Mouse (Mus musculus): Measurements from ENCODE around the gene Taar7e.
"Not testable (repeated sequence)": the region's sequence is repeated elsewhere in the genome, so short reads cannot be mapped to it uniquely, and the experiment has no call there.

Gene Taar7e

DNA sequence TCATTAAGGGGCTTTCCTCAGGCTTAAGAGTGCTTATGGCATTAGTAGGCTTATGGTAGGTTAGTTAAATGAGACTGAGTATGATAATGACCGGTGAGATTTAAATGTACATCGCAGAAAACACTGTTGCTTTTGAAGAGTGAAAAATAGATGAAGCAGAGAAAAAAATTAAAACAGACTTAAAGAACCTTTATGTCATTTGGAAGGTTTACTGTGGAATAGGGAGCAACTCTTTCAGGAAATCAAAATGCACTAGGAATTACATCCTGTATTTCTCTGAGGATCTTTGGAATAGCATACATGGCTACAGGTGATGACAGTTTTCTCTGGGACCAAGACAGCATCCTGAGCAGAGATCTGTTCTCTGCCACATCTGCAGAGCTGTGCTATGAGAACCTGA is at the start of gene Taar7e:
Taar7e (plus strand) TSS at position 301 of the 400 bp plus-strand sequence.
- no peak for DNase-seq

DNA sequence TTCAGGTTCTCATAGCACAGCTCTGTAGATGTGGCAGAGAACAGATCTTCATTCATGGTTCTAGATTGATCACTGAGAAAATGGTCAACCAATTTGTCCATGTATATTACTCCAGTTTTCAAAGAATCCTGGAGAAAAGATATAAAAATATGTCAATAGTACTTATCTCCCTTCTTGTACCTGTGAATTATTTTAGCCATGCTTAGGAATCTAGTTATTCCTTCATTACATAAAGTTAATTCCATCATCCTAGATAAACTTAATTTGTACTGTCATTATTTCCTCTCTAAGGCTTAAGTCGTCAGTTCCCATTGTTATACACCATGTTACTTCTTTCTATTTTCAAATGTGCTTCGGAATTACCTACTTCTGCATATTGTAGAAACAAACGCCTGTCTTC is 44.0 kb upstream of the Taar7e start, which contains the start of gene Taar7a:
Taar7a (minus strand) TSS at position 101 of the 400 bp plus-strand sequence.
- DNase-seq: no peak

DNA sequence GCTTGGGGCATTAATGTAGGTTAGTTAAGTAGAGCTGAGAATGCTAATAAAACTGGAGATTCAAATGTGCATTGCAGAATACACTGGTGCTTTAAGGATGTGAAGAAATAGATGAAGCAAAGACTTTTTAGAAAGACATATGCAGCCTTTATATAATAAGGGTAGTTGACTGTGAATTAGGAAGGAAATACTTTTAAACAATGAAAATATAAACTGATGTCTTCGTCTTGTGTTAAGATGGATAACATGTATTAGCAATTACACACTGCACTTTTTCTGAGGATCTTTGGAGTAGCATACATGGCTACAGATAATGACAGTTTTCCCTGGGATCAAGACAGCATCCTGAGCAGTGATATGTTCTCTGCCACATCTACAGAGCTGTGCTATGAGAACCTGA is 37.8 kb upstream of the Taar7e start, which contains the start of gene Taar7b:
Taar7b (plus strand) TSS at position 301 of the 400 bp plus-strand sequence.
- DNase-seq: no peak

- DNase-seq: no peak
Measured at GRCm38 (mm10) chr10:24006442-24006841, 31.0 kb upstream of the Taar7e start.

DNA sequence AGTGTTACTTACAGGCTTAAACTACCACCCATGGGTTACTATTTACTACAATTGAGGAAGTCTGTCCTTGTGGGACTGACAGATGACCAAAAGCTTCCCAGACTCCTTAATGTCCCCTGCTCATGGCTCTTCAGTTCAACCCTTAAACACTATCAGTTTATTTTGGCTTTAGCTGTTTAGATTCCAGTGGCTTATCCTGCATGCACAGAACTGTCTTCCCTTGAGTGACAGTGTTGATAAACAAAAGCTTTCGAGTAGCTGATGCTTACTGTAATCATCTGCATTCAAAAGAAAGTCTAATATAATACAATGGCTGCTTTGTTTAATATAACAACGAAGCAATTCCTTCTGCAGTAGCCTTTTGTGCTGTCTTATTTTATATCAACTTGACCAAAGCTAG is 30.4 kb upstream of the Taar7e start:
- DNase-seq: no peak

DNA sequence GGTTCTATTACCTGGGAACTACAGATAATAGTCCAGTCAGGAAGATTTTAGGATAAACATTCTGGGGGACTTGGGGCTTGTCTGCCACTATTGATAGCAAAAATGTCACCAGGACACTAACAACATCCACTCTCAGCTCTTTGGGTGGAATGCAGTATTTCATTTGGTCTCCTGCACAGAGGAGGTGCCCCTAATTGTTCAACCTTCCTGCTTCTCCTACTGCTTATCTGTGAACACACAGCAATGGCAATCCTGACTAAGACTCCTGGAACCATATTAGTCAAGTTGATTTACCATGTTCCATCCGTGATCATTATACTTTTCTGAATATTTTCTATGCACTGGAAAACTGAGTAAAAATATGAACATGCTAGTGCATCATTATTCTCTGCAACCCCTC is 29.3 kb upstream of the Taar7e start:
- DNase-seq: no peak

DNA sequence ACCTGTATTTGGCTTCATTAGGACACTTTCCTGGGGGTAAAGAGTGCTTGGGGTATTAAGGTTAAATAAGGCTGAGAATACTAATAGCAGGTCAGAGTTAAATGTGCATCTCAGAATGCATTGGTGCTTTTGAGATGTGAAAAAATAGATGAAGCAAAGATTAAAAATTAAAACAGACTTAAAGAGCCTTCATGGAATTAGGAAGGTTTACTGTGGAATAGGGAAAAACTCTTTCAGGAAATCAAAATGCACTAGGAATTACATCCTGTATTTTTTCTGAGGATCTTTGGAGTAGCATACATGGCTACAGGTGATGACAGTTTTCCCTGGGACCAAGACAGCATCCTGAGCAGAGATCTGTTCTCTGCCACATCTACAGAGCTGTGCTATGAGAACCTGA is 10.5 kb upstream of the Taar7e start, which contains the start of gene Taar7d:
Taar7d (plus strand) TSS at position 301 of the 400 bp plus-strand sequence.
- no peak for DNase-seq

DNA sequence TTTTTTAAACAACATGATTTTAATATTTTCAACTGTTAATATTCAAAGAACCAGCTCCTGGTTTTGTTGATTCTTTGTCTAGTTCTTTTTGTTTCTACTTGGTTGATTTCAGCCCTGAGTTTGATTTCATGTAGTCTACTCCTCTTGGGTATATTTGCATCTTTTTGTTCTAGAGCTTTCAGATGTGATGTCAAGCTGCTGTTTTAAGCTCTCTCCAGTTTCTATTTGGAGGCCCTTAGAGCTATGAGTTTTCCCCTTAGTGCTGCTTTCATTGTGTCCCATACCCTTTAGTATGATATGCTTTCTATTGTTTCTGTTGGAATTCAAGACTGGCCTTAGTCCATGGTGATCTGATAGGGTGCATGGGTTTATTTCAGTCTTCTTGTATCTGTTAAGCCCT is 6.1 kb upstream of the Taar7e start:
- no peak for DNase-seq

GRCm38 (mm10) chr10:24040120-24040869 is 2.9 kb downstream of the Taar7e start:
- DNase-seq: no peak

DNA sequence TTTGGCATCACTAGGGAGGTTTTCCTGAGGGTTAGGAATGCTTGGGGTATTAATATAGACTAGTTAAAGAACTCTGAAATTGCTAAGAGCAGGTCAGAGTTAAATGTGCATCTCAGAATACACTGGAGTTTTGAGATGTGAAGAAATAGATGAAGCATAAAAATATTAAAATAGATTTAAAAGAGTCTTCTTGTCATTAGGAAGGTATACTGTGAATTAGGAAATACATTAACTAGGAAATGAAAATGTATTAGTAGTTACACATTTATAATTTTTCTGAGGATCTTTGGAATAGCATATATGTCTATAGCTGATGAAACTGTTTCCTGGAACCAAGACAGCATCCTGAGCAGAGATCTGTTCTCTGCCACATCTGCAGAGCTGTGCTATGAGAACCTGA is 11.8 kb downstream of the Taar7e start, which contains the start of gene Taar7f:
Taar7f (plus strand) TSS at position 301 of the 400 bp plus-strand sequence.
- no peak for DNase-seq

- DNase-seq: no peak
Measured at GRCm38 (mm10) chr10:24052039-24052438, 14.6 kb downstream of the Taar7e start.

DNA sequence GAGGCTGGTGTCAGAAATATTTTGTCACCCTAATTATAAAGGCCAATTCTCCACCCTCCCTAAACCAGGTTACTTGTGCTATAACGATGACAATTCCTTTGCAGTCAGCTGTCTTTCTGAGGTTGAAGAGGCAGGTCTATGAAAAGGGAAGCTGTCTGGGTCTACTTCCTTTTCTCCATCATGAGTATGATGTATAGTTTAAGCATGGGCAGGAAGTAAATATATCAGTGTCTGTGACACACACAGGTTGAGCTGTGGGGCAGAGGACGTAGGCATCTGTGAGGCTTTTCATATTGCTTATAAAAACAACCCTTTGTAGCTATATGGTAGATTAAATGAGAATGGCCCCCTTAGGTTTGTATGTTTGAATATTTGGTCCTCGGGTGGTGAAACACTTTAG is 21.6 kb downstream of the Taar7e start:
- DNase-seq: no peak

- not testable (repeated sequence) for DNase-seq
Measured at GRCm38 (mm10) chr10:24074751-24075150, 37.3 kb downstream of the Taar7e start.

DNA sequence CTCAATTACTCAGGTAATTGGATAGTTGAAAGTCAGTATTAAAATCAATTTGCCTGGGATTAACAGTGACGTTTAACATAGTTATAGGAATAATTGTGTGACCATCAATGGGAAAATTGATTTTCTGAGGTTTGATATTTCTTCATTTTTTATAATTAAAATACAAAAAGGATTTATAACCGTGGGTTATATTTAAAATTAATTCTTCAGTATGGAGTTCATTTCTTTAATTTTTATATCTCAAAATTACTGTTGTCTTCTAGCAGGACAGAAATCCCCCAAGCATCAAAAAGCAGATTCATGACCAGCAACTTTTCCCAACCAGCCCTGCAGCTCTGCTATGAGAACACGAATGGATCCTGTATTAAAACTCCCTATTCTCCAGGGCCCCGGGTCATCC is 38.8 kb downstream of the Taar7e start, which contains the start of gene Taar8a:
Taar8a (plus strand) TSS at position 301 of the 400 bp plus-strand sequence.
- DNase-seq: not testable (repeated sequence)

DNA sequence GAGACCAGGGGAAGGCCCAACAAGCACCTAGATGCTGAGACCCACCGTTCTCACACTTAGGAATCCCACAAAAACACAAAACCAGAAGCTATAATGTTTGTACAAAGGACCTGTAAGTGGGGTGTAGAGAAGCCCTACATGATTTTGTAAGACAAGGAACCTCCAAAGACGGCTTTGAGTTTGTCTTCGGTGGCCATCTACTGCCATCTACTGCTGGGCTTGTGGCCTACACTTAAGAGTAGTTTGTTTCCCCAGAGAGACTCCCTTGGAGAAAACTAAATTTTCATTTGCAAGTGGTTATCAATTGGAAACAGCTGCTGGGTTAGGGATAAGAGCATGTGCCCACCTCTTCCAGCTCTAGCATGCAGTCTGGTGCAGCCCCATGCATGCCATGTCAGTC is 42.8 kb downstream of the Taar7e start:
- no peak for DNase-seq

DNA sequence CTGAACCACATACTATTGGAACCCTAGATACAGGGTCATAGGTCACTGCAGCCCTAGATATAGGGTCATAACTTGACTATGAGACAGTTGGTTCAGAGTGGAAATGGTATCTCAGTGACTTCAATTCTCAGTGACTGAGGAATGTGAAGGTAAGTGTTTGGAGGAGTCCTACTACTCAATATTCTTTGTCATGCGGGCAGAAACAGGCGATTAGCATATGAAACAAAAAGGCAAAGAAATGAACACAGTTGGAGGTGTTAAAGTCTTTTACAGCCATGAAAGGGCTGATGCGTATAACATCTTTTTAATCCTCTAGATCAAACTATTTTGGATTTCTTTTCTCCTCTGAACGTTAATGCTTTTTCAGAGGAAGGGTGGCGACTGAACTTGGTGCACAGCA is 48.5 kb downstream of the Taar7e start:
- DNase-seq: no peak

DNA sequence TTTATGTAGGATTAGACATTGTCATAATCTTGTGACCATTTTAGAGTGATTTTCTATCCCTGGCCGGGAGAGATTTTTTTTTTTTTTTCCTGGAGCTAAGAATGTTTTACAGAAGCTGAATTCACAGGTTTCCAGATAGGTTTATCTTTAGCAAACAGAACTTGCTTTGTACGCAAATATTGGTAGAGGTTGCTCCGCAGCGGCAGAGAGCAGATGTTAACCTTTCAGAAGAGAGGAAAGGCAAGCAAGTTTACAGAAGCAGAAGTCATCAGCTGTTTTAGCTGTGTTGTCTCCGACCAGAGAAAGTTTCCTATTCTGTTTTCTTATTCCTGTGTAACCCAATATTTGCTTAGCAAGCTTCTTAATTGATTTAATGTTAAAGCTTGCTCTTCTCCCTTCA is 49.1 kb downstream of the Taar7e start:
- DNase-seq: no peak

DNA sequence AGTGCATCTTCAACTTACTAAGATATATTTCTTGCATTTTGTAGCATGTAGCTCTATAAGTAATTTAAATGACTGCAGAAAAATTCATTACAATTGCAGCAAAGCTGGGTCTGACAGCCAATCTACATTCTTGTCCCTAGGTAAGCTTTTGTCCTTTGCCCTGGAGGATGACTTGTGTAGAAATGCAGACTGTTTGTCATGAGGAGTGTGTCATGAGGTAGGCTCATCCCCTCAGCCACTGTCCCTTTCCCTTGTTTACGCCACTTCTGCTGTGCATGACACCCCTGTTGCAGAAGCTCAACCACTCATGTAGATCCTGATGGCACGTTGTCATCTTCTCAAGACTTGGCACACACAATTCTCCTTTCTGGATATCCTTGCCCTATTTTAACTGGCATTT is 49.8 kb downstream of the Taar7e start:
- no peak for DNase-seq

Data from cerebellum, adult 11-12 months (tissue).